9 mouse cellular contexts compared by ENCODE assay signal in the genomic region with DNA sequence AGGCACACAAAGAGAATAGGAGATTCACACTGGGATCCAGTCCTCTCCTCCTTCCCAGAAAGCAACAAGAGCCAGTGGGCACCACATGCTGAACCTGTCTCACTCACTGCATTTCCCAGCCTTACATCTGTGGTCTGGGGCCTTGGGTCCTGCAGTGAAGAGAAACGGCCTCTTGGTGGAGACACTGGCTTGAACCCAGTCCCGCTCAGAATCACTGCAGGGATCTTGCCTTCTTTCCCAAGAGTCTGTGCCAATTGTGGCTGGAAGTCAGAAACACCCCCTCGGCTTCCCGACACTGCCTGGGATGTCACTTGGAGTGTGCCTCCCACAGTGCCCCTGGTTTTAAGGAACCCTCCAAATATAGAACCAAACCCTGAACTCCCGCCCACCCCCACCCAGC. TPM values are rescaled to one million over a fixed set of nuclear protein-coding genes. Genes with fewer than 3 reads are reported as not detected.
DNase-seq lines count a peak whose midpoint lies in the region; ATAC-seq and TF ChIP-seq lines count a peak whose summit lies in the region.
"Had no signal": no experiment of that assay in that cellular context is flagged by ENCODE, and none has a peak within 500 bp of the region (broad histone marks: within the 10 kb centered on the region; RNA-seq: fewer than 3 reads in every experiment).

No protein-coding gene starts in this region.

- no peaks in the 10 kb centered on the region for H3K36me3 ChIP-seq in hindbrain, embryonic 11.5 days (ENCODE audit: control insufficient read depth, insufficient read depth, low read length)
- H3K36me3 ChIP-seq in hindbrain, embryonic 12.5 days, result no peaks in the 10 kb centered on the region
- no peaks in the 10 kb centered on the region for H3K36me3 ChIP-seq in C2C12 (ENCODE audit: control insufficient read depth, insufficient read depth)
- no peaks in the 10 kb centered on the region for H3K36me3 ChIP-seq in hindbrain, embryonic 16.5 days (ENCODE audit: control insufficient read depth, insufficient read depth, low read length)
- H3K36me3 ChIP-seq in stomach, embryonic 16.5 days (ENCODE audit: control insufficient read depth, insufficient read depth, low read length), result no peaks in the 10 kb centered on the region

- WGBS in hindbrain, embryonic 11.5 days, result 22% methylated on average over 5 of the region's 5 CpGs
- WGBS in hindbrain, embryonic 12.5 days, result 22% methylated on average over 5 of the region's 5 CpGs
- WGBS in hindbrain, embryonic 16.5 days, result 23% methylated on average over 5 of the region's 5 CpGs
- WGBS in stomach, embryonic 16.5 days, result 26% methylated on average over 5 of the region's 5 CpGs

- no peaks in the 10 kb centered on the region for H3K27me3 ChIP-seq in hindbrain, embryonic 11.5 days (ENCODE audit: control insufficient read depth, insufficient read depth, low read length)
- H3K27me3 ChIP-seq in hindbrain, embryonic 12.5 days, result no peaks in the 10 kb centered on the region
- no peaks in the 10 kb centered on the region for H3K27me3 ChIP-seq in C2C12 (ENCODE audit: control insufficient read depth, insufficient read depth, insufficient read length)
- H3K27me3 ChIP-seq in hindbrain, embryonic 16.5 days (replicated peaks; ENCODE audit: control insufficient read depth, insufficient read depth, low read length), result no peaks in the 10 kb centered on the region
- H3K27me3 ChIP-seq in stomach, embryonic 16.5 days (ENCODE audit: control insufficient read depth, insufficient read depth, low read length), result no peaks in the 10 kb centered on the region

- H3ac ChIP-seq in C2C12 (ENCODE audit: control insufficient read depth, insufficient read length, low read depth), result no peak overlapping the region

- no peaks in the 10 kb centered on the region for H3K9me3 ChIP-seq in hindbrain, embryonic 11.5 days (ENCODE audit: control insufficient read depth, low read length)
- H3K9me3 ChIP-seq in hindbrain, embryonic 12.5 days (replicated peaks), result no peaks in the 10 kb centered on the region
- H3K9me3 ChIP-seq in hindbrain, embryonic 16.5 days (ENCODE audit: control insufficient read depth, low read length), result no peaks in the 10 kb centered on the region
- H3K9me3 ChIP-seq in stomach, embryonic 16.5 days (replicated peaks; ENCODE audit: control insufficient read depth, low read length), result no peaks in the 10 kb centered on the region

- no peaks in the 10 kb centered on the region for H3K79me2 ChIP-seq in C2C12 (ENCODE audit: control insufficient read depth, insufficient read depth)

- H3K79me3 ChIP-seq in C2C12 (ENCODE audit: low read depth), result no peaks in the 10 kb centered on the region

- H3K4me3 ChIP-seq in hindbrain, embryonic 11.5 days (ENCODE audit: low read depth, low read length), result no peak overlapping the region
- H3K4me3 ChIP-seq in hindbrain, embryonic 12.5 days, result no peak overlapping the region
- H3K4me3 ChIP-seq in C2C12 (ENCODE audit: insufficient read depth, poor library complexity, severe bottlenecking), result no peak overlapping the region
- H3K4me3 ChIP-seq in hindbrain, embryonic 16.5 days (ENCODE audit: low read length), result no peak overlapping the region
- no peak overlapping the region for H3K4me3 ChIP-seq in stomach, embryonic 16.5 days (replicated peaks; ENCODE audit: low read length)

- peak; percentile 56 for DNase-seq in hindbrain, embryonic 11.5 days (ENCODE audit: low spot score)
- DNase-seq in spleen, adult 12 weeks (ENCODE audit: low spot score), result no peak

- no peak overlapping the region for H3K4me2 ChIP-seq in hindbrain, embryonic 11.5 days (replicated peaks; ENCODE audit: low read depth, low read length)
- H3K4me2 ChIP-seq in hindbrain, embryonic 12.5 days (replicated peaks), result no peak overlapping the region
- H3K4me2 ChIP-seq in hindbrain, embryonic 16.5 days (ENCODE audit: low read length), result no peak overlapping the region
- no peak overlapping the region for H3K4me2 ChIP-seq in stomach, embryonic 16.5 days (ENCODE audit: low read depth, low read length)

- no peak for ATAC-seq in hindbrain, embryonic 11.5 days (ENCODE audit: low FRiP score)
- ATAC-seq in hindbrain, embryonic 12.5 days (ENCODE audit: low FRiP score), result no peak; the same call in 1 of the 2 replicates
- ATAC-seq in cerebellum, adult (ENCODE audit: insufficient number of reproducible peaks, low FRiP score, low TSS enrichment), result peak; percentile 43; the same call in 1 of the 2 replicates
- peak; percentile 37; the same call in 1 of the 2 replicates for ATAC-seq in hindbrain, embryonic 16.5 days
- ATAC-seq in stomach, embryonic 16.5 days (ENCODE audit: insufficient read depth, low FRiP score), result peak; percentile 53; the same call in 1 of the 2 replicates
- no peak for ATAC-seq in erythroblast, adult 5-6 weeks (replicated peaks; ENCODE audit: low FRiP score, poor library complexity, severe bottlenecking)

- no peak overlapping the region for H3K27ac ChIP-seq in hindbrain, embryonic 11.5 days (ENCODE audit: low read depth, low read length)
- H3K27ac ChIP-seq in hindbrain, embryonic 12.5 days, result no peak overlapping the region
- no peak overlapping the region for H3K27ac ChIP-seq in hindbrain, embryonic 16.5 days (ENCODE audit: low read depth, low read length)
- H3K27ac ChIP-seq in stomach, embryonic 16.5 days (ENCODE audit: low read length), result no peak overlapping the region

- no peak overlapping the region for H3K9ac ChIP-seq in hindbrain, embryonic 11.5 days (ENCODE audit: low read depth, low read length)
- no peak overlapping the region for H3K9ac ChIP-seq in hindbrain, embryonic 12.5 days
- no peak overlapping the region for H3K9ac ChIP-seq in hindbrain, embryonic 16.5 days (ENCODE audit: low read depth, low read length)
- no peak overlapping the region for H3K9ac ChIP-seq in stomach, embryonic 16.5 days (ENCODE audit: low read length)

- H3K4me1 ChIP-seq in hindbrain, embryonic 11.5 days (replicated peaks; ENCODE audit: control insufficient read depth, insufficient read depth, low read length), result no peaks in the 10 kb centered on the region
- no peaks in the 10 kb centered on the region; the same call in 1 of the 2 replicates for H3K4me1 ChIP-seq in hindbrain, embryonic 12.5 days
- H3K4me1 ChIP-seq in hindbrain, embryonic 16.5 days (ENCODE audit: control insufficient read depth, insufficient read depth, low read depth, low read length), result no peaks in the 10 kb centered on the region
- no peaks in the 10 kb centered on the region; the same call in 1 of the 2 replicates for H3K4me1 ChIP-seq in stomach, embryonic 16.5 days (ENCODE audit: control insufficient read depth, insufficient read depth, low read length)

- TF ChIP-seq CTCF in C2C12 (IDR thresholded peaks at IDR 0.05; ENCODE audit: control insufficient read depth, insufficient read depth, insufficient read length), result peak; percentile 64

TF ChIP-seq in C2C12, 6 proteins besides CTCF, POLR2A, EP300 and RAD21:
- TF ChIP-seq USF1 (IDR thresholded peaks at IDR 0.05; ENCODE audit: low read depth) (no peak), MYOG (IDR thresholded peaks at IDR 0.05; ENCODE audit: control insufficient read depth, extremely low read depth, insufficient read length) (no peak), FOSL1 (IDR thresholded peaks at IDR 0.05; ENCODE audit: insufficient read depth, low read length, poor library complexity, severe bottlenecking) (no peak), CEBPB (IDR thresholded peaks at IDR 0.05; ENCODE audit: low read depth) (no peak), MYOD1 (IDR thresholded peaks at IDR 0.05; ENCODE audit: control insufficient read depth, insufficient read length, low read depth) (no peak), MAX (IDR thresholded peaks at IDR 0.05) (no peak)

RNA-seq across cellular contexts. Expression of a gene that starts 5.5 kb away (rescaled TPM):
- polyA plus RNA-seq in hindbrain, embryonic 11.5 days (2014; fragmentation: Nextera tagmentation; extraction: Ambion mirVana), result 2.1 and 3.7 TPM in 2 replicates
- polyA plus RNA-seq in hindbrain, embryonic 12.5 days (2016; fragmentation: Nextera tagmentation; extraction: Ambion mirVana), result 6.8 and 7.1 TPM in 2 replicates
- 5.2 TPM for polyA plus RNA-seq in C2C12 (2012; fragmentation: generic; extraction: Trizol)
- 2.8 and 3.3 TPM in 2 replicates for polyA plus RNA-seq in hindbrain, embryonic 16.5 days (2015; fragmentation: Nextera tagmentation; extraction: Ambion mirVana)
- 9.7 and 11.2 TPM in 2 replicates for polyA plus RNA-seq in stomach, embryonic 16.5 days (2015; fragmentation: Nextera tagmentation; extraction: Ambion mirVana)
- total RNA-seq in erythroblast, adult 5-6 weeks (2015; ENCODE audit: low replicate concordance), result 3.8 and 4.6 TPM in 2 replicates
- total RNA-seq in erythroblast, adult 5-6 weeks (2017; ENCODE audit: low replicate concordance), result 1.3 and 2.2 TPM in 2 replicates

RNA-seq across cellular contexts. Expression of a gene that starts 11.3 kb away (rescaled TPM):
- 0.26 and 0.47 TPM in 2 replicates for polyA plus RNA-seq in hindbrain, embryonic 11.5 days (2014; fragmentation: Nextera tagmentation; extraction: Ambion mirVana)
- 0.99 and 1.1 TPM in 2 replicates for polyA plus RNA-seq in hindbrain, embryonic 12.5 days (2016; fragmentation: Nextera tagmentation; extraction: Ambion mirVana)
- 0.88 TPM for polyA plus RNA-seq in C2C12 (2012; fragmentation: generic; extraction: Trizol)
- 3.6 and 5.3 TPM in 2 replicates for polyA plus RNA-seq in hindbrain, embryonic 16.5 days (2015; fragmentation: Nextera tagmentation; extraction: Ambion mirVana)
- polyA plus RNA-seq in stomach, embryonic 16.5 days (2015; fragmentation: Nextera tagmentation; extraction: Ambion mirVana), result 5.5 and 7.4 TPM in 2 replicates
- not detected in 2 replicates for total RNA-seq in erythroblast, adult 5-6 weeks (2015; ENCODE audit: low replicate concordance)
- not detected in 2 replicates for total RNA-seq in erythroblast, adult 5-6 weeks (2017; ENCODE audit: low replicate concordance)

RNA-seq across cellular contexts. Expression of a gene that starts 25.3 kb away (rescaled TPM):
- not detected in 2 replicates for polyA plus RNA-seq in hindbrain, embryonic 11.5 days (2014; fragmentation: Nextera tagmentation; extraction: Ambion mirVana)
- polyA plus RNA-seq in hindbrain, embryonic 12.5 days (2016; fragmentation: Nextera tagmentation; extraction: Ambion mirVana), result not detected in 2 replicates
- not detected for polyA plus RNA-seq in C2C12 (2012; fragmentation: generic; extraction: Trizol)
- polyA plus RNA-seq in hindbrain, embryonic 16.5 days (2015; fragmentation: Nextera tagmentation; extraction: Ambion mirVana), result 0.10 and 0.11 TPM in 2 replicates
- polyA plus RNA-seq in stomach, embryonic 16.5 days (2015; fragmentation: Nextera tagmentation; extraction: Ambion mirVana), result not detected in 2 replicates
- total RNA-seq in erythroblast, adult 5-6 weeks (2015; ENCODE audit: low replicate concordance), result not detected in 2 replicates
- total RNA-seq in erythroblast, adult 5-6 weeks (2017; ENCODE audit: low replicate concordance), result not detected in 2 replicates
- total RNA-seq: left cerebral cortex, postnatal 10 days had no signal

Comparison
In these comparisons a context has a peak if more than half of its experiments do, and no peak if none do; other contexts are left out.
1. ATAC-seq: peak in cerebellum, adult (single experiment), hindbrain, embryonic 16.5 days (single experiment) and stomach, embryonic 16.5 days (single experiment); none in hindbrain, embryonic 11.5 days (single experiment), hindbrain, embryonic 12.5 days (single experiment) and erythroblast, adult 5-6 weeks (single experiment).